Mouse (Mus musculus) B cell, adult 2 months (primary cell): ENCODE measurements around the gene Apoc3.

Experiments
- DNase-seq, 2 experiments: peaks; one replicate each; pipeline ENCODE4 v3.0.0; 2022

The Apoc3 gene

GRCm38 (mm10) chr9:46235596-46235648 lies at the start of gene Apoc3:
Apoc3 (minus strand) TSS chr9:46235636.
- DNase-seq: no peak

- peak; percentile 96 for DNase-seq
Observed at GRCm38 (mm10) chr9:46282631-46283436, 47.4 kb upstream of the Apoc3 start, which contains the start of gene Bud13. Bud13 (plus strand) TSS chr9:46283008.

DNA sequence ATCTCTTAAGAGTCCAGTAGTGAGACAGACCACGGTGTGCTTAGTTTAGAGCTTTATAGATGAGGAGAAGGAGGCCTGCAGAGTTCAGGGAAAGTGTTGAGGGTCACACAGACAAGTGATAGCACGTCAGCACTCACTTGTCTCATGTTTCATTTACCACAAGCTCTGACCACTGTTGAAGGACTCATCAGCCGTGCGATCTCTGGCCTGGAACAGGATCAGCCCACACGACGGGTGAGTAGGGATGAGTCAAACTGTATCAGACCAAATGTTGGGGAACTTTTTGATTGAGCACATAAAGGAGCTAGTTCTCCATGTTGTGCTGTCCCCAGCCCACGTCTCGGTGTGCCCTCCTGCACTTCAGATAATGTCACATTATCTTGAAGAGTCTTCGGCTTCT lies 39.1 kb upstream of the Apoc3 start:
- DNase-seq: no peak

DNA sequence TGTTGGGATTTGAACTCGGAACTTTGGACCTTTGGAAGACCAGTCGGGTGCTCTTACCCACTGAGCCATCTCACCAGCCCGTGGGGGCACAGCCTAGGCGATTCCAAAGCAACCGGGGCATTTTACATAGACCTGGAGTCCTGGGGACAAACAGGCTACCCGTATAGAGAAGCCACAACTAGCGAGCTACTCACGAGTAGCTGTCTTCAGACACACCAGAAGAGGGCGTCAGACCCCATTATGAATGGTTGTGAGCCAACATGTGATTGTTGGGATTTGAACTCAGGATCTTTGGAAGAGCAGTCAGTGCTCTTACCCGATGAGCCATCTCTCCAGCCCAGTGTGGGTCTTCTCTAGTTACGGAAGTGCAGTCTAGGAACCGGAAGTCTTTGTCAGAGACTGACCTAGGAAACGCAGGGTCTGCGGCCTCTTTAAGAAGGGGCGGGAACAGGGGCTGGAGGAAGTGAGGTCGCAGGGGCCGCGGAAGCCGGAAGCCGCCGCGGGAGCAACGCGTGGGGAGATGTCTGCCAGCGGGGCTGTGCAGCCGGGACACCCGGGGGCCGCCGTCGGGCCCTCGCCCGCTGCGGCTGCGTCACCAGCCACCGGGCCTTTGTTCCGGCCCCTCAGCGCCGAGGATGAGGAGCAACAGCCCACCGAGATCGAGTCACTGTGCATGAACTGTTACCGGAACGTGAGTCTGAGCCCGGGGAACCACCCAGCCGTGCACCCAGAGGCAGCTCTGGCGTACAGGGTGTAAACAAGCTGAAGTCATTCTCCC lies 37.4 kb upstream of the Apoc3 start, which contains the start of gene Zpr1:
TSS of gene Zpr1 (plus strand) at position 388 of the 778 bp plus-strand sequence.
- peak; percentile 91 to 93 for DNase-seq

- no peak for DNase-seq
Observed at GRCm38 (mm10) chr9:46272070-46272469, 36.6 kb upstream of the Apoc3 start.

GRCm38 (mm10) chr9:46270782-46271181 lies 35.3 kb upstream of the Apoc3 start:
- no peak for DNase-seq

DNA sequence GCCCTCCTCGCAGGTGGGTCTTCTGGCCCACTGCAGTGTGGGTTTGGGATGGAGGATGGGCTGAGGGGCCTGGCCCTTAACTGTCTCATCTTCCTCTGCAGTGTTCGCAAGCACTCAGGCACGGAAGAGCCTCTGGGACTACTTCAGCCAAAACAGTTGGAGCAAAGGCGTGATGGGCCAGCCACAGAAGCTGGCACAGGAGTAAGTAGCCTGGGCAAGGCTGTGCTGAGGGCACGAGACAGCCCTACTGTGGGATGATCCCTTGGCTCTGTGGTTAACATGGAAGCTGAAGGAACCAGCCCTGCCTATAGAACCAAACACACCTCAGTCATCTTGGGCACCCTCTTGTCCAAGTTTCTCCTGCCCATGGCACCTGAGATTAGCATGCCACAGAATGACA lies 33.7 kb upstream of the Apoc3 start:
- DNase-seq: no peak

GRCm38 (mm10) chr9:46268343-46268873 lies 33.0 kb upstream of the Apoc3 start, which contains the start of gene Apoa5:
Apoa5 (plus strand) TSS chr9:46268633.
- DNase-seq: no peak

DNA sequence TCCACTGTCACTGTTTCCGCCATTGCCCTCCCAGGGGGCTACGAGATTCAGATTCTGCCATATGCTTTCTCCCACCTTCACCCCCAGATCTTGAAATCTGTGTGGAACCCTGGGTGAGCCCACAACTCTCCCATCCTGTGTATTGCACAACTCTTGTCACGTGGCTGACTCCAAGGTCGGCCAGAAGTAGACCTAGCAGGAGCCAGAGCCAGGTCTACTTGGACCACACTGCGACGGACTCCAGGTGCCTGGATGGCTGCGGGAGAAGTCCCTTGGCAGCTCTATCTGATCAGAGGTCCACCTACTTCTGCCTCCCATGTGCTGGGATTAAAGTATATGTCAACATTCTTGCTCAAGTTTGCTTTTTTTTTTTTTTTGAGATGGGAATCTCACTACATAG lies 25.7 kb upstream of the Apoc3 start:
- DNase-seq: no peak

DNA sequence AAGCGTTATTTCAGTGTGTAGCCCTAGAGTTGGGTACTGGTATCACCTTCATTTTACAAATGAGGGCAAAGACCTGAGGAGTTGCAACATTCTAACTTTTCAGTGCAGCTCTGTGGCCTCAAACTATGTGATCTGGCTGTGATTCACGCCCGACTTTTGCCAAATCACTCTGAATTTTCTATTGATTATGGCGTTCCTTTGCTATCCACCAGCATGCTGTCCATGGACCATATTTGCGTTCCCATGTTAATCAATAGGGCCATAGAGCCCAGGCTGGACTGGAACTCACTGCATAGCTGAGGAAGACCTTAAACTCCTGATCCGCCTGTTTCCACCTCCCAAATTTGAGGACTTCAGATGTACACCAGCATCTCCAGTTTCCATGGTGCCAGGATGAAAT lies 23.7 kb upstream of the Apoc3 start:
- DNase-seq: no peak

DNA sequence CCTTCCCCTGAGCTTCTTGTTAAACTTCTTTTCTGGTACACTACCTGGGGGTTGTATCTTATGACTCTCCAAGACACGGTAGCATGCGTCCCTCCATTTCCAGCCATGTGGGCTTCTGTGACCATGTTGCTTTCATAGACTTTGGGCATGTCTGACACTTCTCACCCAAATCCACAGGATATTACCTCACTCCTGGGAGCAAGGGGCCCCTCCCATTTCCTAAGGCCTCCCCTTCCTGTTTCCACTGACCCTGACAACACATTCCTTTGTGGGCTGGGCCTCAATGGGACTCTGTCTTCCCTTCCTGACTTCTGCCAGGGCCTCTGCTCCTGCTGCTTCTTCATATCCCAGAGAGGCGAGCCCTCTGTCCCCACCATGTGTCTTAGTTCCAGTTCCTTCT lies 22.1 kb upstream of the Apoc3 start:
- no peak for DNase-seq

GRCm38 (mm10) chr9:46256658-46257385 lies 21.4 kb upstream of the Apoc3 start:
- no peak for DNase-seq

DNA sequence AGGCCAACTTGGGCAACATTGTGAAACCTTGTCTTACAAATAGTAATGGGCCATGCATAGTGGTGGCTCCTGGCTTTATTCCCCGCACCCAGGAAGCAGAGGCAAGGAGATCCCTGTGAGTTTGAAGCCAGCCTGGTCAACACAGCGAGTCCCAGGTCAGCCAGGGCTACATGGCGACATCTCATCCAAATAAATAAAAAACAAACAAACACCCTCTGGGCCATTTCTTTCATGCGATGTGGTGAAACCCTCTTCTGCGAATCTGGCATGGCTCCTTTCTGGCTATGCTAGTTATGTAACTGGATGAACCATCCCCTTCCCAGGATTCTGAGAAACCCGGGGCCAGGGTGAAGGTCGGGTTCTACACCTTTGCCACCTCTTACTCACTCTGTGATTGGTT lies 20.7 kb upstream of the Apoc3 start:
- no peak for DNase-seq

DNA sequence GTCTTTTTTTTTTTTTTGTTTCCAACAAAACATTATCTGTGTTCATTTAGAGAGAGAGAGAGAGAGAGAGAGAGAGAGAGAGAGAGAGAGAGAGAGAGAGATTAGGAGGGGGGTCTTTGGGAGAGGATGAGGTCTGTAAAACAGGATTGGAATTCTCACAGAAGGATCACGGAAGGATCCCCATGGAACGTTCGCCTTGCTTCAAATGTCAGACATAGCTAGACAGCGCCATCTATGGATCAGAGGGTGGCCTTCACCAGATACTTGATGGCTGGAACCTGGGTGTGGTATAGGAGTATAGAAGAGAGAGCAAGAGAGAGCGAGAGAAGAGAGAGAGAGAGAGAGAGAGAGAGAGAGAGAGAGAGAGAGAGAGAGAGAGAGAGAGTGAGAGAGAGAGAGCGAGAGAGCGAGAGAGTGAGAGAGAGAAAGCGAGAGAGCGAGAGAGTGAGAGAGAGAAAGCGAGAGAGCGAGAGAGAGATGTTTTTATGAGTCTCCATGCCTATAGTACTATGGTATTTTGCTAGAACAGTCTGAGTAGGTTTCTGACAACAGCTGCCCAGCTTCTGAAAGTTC lies 11.4 kb upstream of the Apoc3 start:
- peak; percentile 44 to 49 for DNase-seq

- no peak for DNase-seq
Observed at GRCm38 (mm10) chr9:46243584-46243983, 8.1 kb upstream of the Apoc3 start.

- DNase-seq: no peak
Observed at GRCm38 (mm10) chr9:46243122-46243521, 7.7 kb upstream of the Apoc3 start.

GRCm38 (mm10) chr9:46241818-46242217 lies 6.4 kb upstream of the Apoc3 start:
- DNase-seq: no peak

DNA sequence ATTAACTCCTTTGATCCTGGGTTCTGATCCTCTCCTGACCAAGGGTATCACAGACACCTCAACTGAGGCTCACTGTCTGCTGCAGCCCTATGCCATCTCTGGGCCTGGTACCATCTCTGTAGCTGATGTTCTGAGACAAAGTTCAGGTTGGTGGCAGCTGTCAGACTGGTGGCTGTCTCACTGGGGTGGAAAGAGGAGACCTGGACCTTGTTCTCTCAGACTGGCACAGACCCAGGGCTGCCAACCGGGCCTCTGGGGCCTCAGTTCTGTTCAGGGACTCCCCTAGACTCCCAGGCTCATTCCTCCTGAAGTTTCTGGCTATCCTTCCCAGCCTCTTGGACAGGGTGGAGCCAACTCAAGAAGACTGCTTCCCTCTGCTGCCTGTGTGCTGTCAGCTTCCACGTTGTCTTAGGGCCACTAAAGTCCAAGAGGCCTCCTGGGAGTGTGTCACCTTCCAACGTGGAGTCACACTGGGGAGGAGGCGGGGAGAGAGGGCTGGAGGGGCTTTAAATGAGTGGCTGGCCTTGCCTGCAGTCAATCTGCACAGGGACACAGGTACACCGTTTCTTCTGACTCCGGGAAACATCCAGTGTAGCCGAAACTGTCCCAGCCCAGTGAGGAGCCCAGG lies 5.2 kb upstream of the Apoc3 start, which contains the start of gene Apoa4:
TSS of gene Apoa4 (plus strand) at position 171 of the 628 bp plus-strand sequence.
- DNase-seq: no peak

- no peak for DNase-seq
Observed at GRCm38 (mm10) chr9:46238850-46239249, 3.4 kb upstream of the Apoc3 start.

- DNase-seq: no peak
Observed at GRCm38 (mm10) chr9:46235649-46236048, 213 bp upstream of the Apoc3 start.

DNA sequence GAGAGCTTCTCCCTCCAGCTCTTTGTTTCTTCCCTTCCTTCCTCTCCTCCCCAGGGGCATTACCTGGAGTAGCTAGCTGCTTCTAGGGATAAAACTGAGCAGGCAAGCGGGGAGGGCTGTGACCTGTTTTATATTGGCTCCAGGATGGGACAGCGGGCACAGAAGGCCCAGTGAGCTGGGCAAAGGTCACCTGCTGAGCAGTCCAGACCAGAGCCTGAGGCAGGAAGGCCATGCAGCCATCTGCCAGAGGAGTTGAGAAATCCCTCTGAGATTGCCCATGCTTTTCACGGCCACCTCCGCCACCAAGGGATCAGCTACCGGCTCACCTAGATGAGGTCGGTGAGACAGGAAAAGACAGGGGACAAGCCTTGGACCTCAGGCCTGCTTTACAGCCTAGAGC lies 240 bp downstream of the Apoc3 start:
- DNase-seq: no peak

GRCm38 (mm10) chr9:46230450-46230975 lies 4.9 kb downstream of the Apoc3 start:
- no peak for DNase-seq
